Mouse (Mus musculus) MEL (cell line): ENCODE data around the gene Frmpd4.

Experiments
- CTCF ChIP-seq, 3 experiments: IDR thresholded peaks in 2 of 3; conservative IDR thresholded peaks in 1 of 3; 2 replicates each; pipeline ENCODE4 v1.5.1; 2011 to 2012; ENCODE audit warnings: low read length in 3 of 3, low read depth in 2 of 3, mild to moderate bottlenecking in 2 of 3, improper control_type of control experiment in 1 of 3, inconsistent platforms in 1 of 3, mixed read lengths in 1 of 3, moderate library complexity in 1 of 3; ENCODE audit not compliant: control insufficient read depth in 1 of 3, insufficient read depth in 1 of 3, poor library complexity in 1 of 3, severe bottlenecking in 1 of 3
- EP300 ChIP-seq, 2 experiments: IDR thresholded peaks; 2 replicates each; pipeline ENCODE4 v1.6.1; 2011; ENCODE audit warnings: improper control_type of control experiment in 2 of 2, low read length in 2 of 2, low read depth in 1 of 2, mild to moderate bottlenecking in 1 of 2
- GATA1 ChIP-seq: IDR thresholded peaks from 2 replicates; pipeline ENCODE4 v1.6.1; 2011; ENCODE audit warnings: low read depth, low read length, improper control_type of control experiment
- HCFC1 ChIP-seq: IDR thresholded peaks from 2 replicates; pipeline ENCODE4 v1.6.1; 2012; ENCODE audit warnings: low read depth, mild to moderate bottlenecking, inconsistent platforms, low read length, improper control_type of control experiment, moderate library complexity
- MAX ChIP-seq: IDR thresholded peaks from 2 replicates; pipeline ENCODE4 v1.6.1; 2011; ENCODE audit warnings: low read length, improper control_type of control experiment
- POLR2A ChIP-seq, 2 experiments: IDR thresholded peaks; 2 replicates each; pipeline ENCODE4 v1.6.1; 2011 to 2012; ENCODE audit warnings: low read length in 2 of 2, mild to moderate bottlenecking in 2 of 2, control low read depth in 1 of 2, improper control_type of control experiment in 1 of 2, low read depth in 1 of 2, moderate library complexity in 1 of 2; ENCODE audit not compliant: control insufficient read depth in 1 of 2, insufficient read depth in 1 of 2, poor library complexity in 1 of 2
- POLR2AphosphoS5 ChIP-seq: IDR thresholded peaks from 2 replicates; pipeline ENCODE4 v1.6.1; 2012; ENCODE audit warnings: low read depth, borderline replicate concordance, mild to moderate bottlenecking, inconsistent platforms, low read length, moderate library complexity, mixed read lengths
- RCOR1 ChIP-seq: IDR thresholded peaks from 2 replicates; pipeline ENCODE4 v1.6.1; 2012; ENCODE audit warnings: low read depth, mild to moderate bottlenecking, inconsistent platforms, low read length, improper control_type of control experiment
- SMC3 ChIP-seq: IDR thresholded peaks from 2 replicates; pipeline ENCODE4 v1.6.1; 2011; ENCODE audit warnings: low read depth, low read length, improper control_type of control experiment
- TBP ChIP-seq: IDR thresholded peaks from 2 replicates; pipeline ENCODE4 v1.8.0; 2011; ENCODE audit warnings: low read depth, low read length, improper control_type of control experiment

DNA sequence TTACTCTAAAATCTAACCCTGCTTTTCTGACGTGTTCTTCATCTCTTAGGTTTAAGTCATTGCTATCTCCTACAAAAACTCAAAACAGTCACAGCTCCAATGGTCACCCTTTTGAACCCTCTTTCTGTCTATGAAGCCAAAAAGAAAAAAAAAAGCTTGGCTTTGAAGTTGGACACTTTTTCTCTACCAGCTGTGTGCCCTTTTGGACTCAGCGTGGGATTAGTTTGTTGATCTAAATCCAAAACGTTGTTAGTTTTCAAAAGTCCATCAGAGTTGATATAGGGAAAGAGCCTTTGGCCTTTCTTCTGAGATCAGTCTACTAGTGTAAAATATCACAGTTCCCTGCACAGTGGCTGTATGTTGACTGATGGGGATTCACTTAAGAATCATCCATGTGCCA, 676.0 kb downstream of the Frmpd4 start:
- TF ChIP-seq POLR2AphosphoS5 (no peak), POLR2A (IDR thresholded peaks at IDR 0.05; ENCODE audit: control insufficient read depth in 1 of 2, insufficient read depth in 1 of 2, low read depth in 1 of 2, low read length in 2 of 2, poor library complexity in 1 of 2) (no peak), RCOR1 (no peak), SMC3 (no peak), HCFC1 (no peak), TBP (no peak), CTCF (IDR thresholded peaks at IDR 0.05 in 2 of 3, conservative IDR thresholded peaks at IDR 0.05 in 1 of 3; ENCODE audit: control insufficient read depth in 1 of 3, insufficient read depth in 1 of 3, low read depth in 2 of 3, low read length in 3 of 3, poor library complexity in 1 of 3, severe bottlenecking in 1 of 3) (no peak), EP300 (IDR thresholded peaks at IDR 0.05; ENCODE audit: low read depth in 1 of 2, low read length in 2 of 2) (no peak), MAX (no peak), GATA1 (no peak)
